Mouse (Mus musculus): ENCODE measurements around the gene Pde2a. TPM values are rescaled to one million over a fixed set of nuclear protein-coding genes. Genes with fewer than 3 reads are reported as not detected.

Gene Pde2a
- polyA plus RNA-seq, 1 experiment from 2014 or later = 6.9 TPM

DNA sequence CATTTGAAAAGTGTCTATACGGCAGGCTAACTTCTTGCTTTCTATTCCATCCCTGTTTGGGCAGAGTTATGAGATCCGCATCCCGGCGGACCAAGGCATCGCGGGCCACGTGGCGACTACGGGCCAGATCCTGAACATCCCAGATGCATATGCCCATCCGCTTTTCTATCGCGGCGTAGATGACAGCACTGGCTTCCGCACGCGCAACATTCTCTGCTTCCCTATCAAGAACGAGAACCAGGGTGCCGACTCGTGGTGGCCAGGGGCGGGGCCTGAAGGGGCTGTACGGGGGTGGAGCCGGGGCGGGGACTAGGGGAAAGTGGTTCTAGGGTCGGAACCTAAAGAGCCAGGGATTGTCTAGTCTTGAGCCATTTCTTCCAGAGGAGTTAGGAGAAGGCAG, 83.0 kb downstream of the Pde2a start:
- DNase-seq (ENCODE audit: low spot score) (peak; percentile 53), ATAC-seq (ENCODE audit: insufficient number of reproducible peaks, low FRiP score, low TSS enrichment, low read depth) (no peak; the same call in 1 of the 2 replicates)
- H3K36me3 ChIP-seq (ENCODE audit: control insufficient read depth, insufficient read depth, low read length) = no peaks in the 10 kb centered on the region
- no peak overlapping the region for H3K27ac ChIP-seq (replicated peaks; ENCODE audit: low read depth, low read length)
- H3K4me2 ChIP-seq (ENCODE audit: low read depth, severe bottlenecking) = peak overlapping the region; percentile 56
- 5% methylated on average over 24 of the region's 24 CpGs for WGBS
- no peak overlapping the region for H3K9ac ChIP-seq (ENCODE audit: low read length)
- H3K27me3 ChIP-seq (ENCODE audit: control insufficient read depth, insufficient read depth, low read length) = peaks cover 8% of the 10 kb centered on the region; the same call in 1 of the 2 replicates
- no peaks in the 10 kb centered on the region; the same call in 1 of the 2 replicates for H3K9me3 ChIP-seq (ENCODE audit: control insufficient read depth, low read length)
- peak overlapping the region; percentile 14; the same call in 1 of the 2 replicates for H3K4me3 ChIP-seq (ENCODE audit: low read depth, low read length)
- H3K4me1 ChIP-seq (ENCODE audit: control insufficient read depth, insufficient read depth, low read length) = no peaks in the 10 kb centered on the region

GRCm38 (mm10) chr7:101509212-101509611, 87.7 kb downstream of the Pde2a start:
- H3K4me2 ChIP-seq (ENCODE audit: low read depth, severe bottlenecking) = no peak overlapping the region

GRCm38 (mm10) chr7:101513655-101514054, 92.2 kb downstream of the Pde2a start:
- Histone ChIP-seq H3K9me3 (ENCODE audit: control insufficient read depth, low read length) (no peaks in the 10 kb centered on the region), H3K4me2 (ENCODE audit: low read depth, severe bottlenecking) (no peak overlapping the region), H3K27me3 (ENCODE audit: control insufficient read depth, insufficient read depth, low read length) (no peaks in the 10 kb centered on the region), H3K36me3 (ENCODE audit: control insufficient read depth, insufficient read depth, low read length) (no peaks in the 10 kb centered on the region), H3K4me1 (ENCODE audit: control insufficient read depth, insufficient read depth, low read length) (no peaks in the 10 kb centered on the region), H3K27ac (replicated peaks; ENCODE audit: low read depth, low read length) (no peak overlapping the region), H3K9ac (ENCODE audit: low read length) (no peak overlapping the region), H3K4me3 (ENCODE audit: low read depth, low read length) (no peak overlapping the region)
- ATAC-seq (ENCODE audit: insufficient number of reproducible peaks, low FRiP score, low TSS enrichment, low read depth) (no peak), DNase-seq (ENCODE audit: low spot score) (no peak)
- 82% methylated on average over 7 of the region's 7 CpGs for WGBS

More at GRCm38 (mm10) chr7:101509212-101509611, 87.7 kb downstream of the Pde2a start:
- DNase-seq (ENCODE audit: low spot score) (no peak), ATAC-seq (ENCODE audit: insufficient number of reproducible peaks, low FRiP score, low TSS enrichment, low read depth) (no peak)
- Histone ChIP-seq H3K27me3 (ENCODE audit: control insufficient read depth, insufficient read depth, low read length) (peaks cover 8% of the 10 kb centered on the region; the same call in 1 of the 2 replicates), H3K4me3 (ENCODE audit: low read depth, low read length) (no peak overlapping the region), H3K4me1 (ENCODE audit: control insufficient read depth, insufficient read depth, low read length) (no peaks in the 10 kb centered on the region), H3K27ac (replicated peaks; ENCODE audit: low read depth, low read length) (no peak overlapping the region), H3K36me3 (ENCODE audit: control insufficient read depth, insufficient read depth, low read length) (no peaks in the 10 kb centered on the region), H3K9ac (ENCODE audit: low read length) (no peak overlapping the region), H3K9me3 (ENCODE audit: control insufficient read depth, low read length) (no peaks in the 10 kb centered on the region)
- 63% methylated on average over 2 of the region's 2 CpGs for WGBS

- no peaks in the 10 kb centered on the region for H3K4me1 ChIP-seq (ENCODE audit: control insufficient read depth, insufficient read depth, low read length)
- H3K9ac ChIP-seq (ENCODE audit: low read length) = no peak overlapping the region
- no peaks in the 10 kb centered on the region for H3K9me3 ChIP-seq (ENCODE audit: control insufficient read depth, low read length)
- 85% methylated on average over 6 of the region's 6 CpGs for WGBS
- H3K36me3 ChIP-seq (ENCODE audit: control insufficient read depth, insufficient read depth, low read length) = no peaks in the 10 kb centered on the region
- no peak for DNase-seq (ENCODE audit: low spot score)
- no peak for ATAC-seq (ENCODE audit: insufficient number of reproducible peaks, low FRiP score, low TSS enrichment, low read depth)
- no peak overlapping the region for H3K4me2 ChIP-seq (ENCODE audit: low read depth, severe bottlenecking)
- no peak overlapping the region for H3K4me3 ChIP-seq (ENCODE audit: low read depth, low read length)
- no peaks in the 10 kb centered on the region for H3K27me3 ChIP-seq (ENCODE audit: control insufficient read depth, insufficient read depth, low read length)
- H3K27ac ChIP-seq (replicated peaks; ENCODE audit: low read depth, low read length) = no peak overlapping the region
Observed at GRCm38 (mm10) chr7:101514768-101515167, 93.3 kb downstream of the Pde2a start.

DNA sequence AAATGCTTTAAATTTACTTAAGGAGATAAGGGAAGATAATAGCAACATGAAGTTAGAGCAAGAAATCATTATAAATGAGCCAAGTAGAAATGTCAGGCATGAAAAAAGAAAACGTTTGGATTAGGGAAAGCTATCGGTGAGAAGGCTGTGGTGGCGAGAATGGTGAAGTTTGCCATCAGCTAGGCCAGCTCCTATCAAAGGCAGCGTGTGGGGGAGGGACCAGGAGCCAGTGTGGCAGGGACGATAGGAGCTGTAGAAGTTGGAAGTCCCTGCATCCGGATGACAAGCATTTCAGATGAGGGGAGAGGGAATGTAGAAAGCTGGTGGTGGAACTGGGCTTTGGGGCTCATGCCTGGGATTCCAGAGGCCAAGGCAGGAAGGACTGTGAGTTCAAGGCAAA, 93.8 kb downstream of the Pde2a start:
- DNase-seq (ENCODE audit: low spot score) (no peak), ATAC-seq (ENCODE audit: insufficient number of reproducible peaks, low FRiP score, low TSS enrichment, low read depth) (no peak)
- WGBS = 62% methylated on average over 6 of the region's 6 CpGs
- Histone ChIP-seq H3K36me3 (ENCODE audit: control insufficient read depth, insufficient read depth, low read length) (no peaks in the 10 kb centered on the region), H3K27ac (replicated peaks; ENCODE audit: low read depth, low read length) (no peak overlapping the region), H3K9me3 (ENCODE audit: control insufficient read depth, low read length) (no peaks in the 10 kb centered on the region), H3K4me3 (ENCODE audit: low read depth, low read length) (no peak overlapping the region), H3K4me2 (ENCODE audit: low read depth, severe bottlenecking) (no peak overlapping the region), H3K9ac (ENCODE audit: low read length) (no peak overlapping the region), H3K27me3 (ENCODE audit: control insufficient read depth, insufficient read depth, low read length) (no peaks in the 10 kb centered on the region), H3K4me1 (ENCODE audit: control insufficient read depth, insufficient read depth, low read length) (no peaks in the 10 kb centered on the region)

- no peaks in the 10 kb centered on the region for H3K36me3 ChIP-seq (ENCODE audit: control insufficient read depth, insufficient read depth, low read length)
- no peak for DNase-seq (ENCODE audit: low spot score)
- H3K4me2 ChIP-seq (ENCODE audit: low read depth, severe bottlenecking) = no peak overlapping the region
- no peak overlapping the region for H3K27ac ChIP-seq (replicated peaks; ENCODE audit: low read depth, low read length)
- no peak overlapping the region for H3K9ac ChIP-seq (ENCODE audit: low read length)
- H3K27me3 ChIP-seq (ENCODE audit: control insufficient read depth, insufficient read depth, low read length) = no peaks in the 10 kb centered on the region
- H3K9me3 ChIP-seq (ENCODE audit: control insufficient read depth, low read length) = no peaks in the 10 kb centered on the region
- 65% methylated on average over 6 of the region's 6 CpGs for WGBS
- no peak overlapping the region for H3K4me3 ChIP-seq (ENCODE audit: low read depth, low read length)
- no peak for ATAC-seq (ENCODE audit: insufficient number of reproducible peaks, low FRiP score, low TSS enrichment, low read depth)
- no peaks in the 10 kb centered on the region for H3K4me1 ChIP-seq (ENCODE audit: control insufficient read depth, insufficient read depth, low read length)
Observed at GRCm38 (mm10) chr7:101516460-101516859, 95.0 kb downstream of the Pde2a start.

DNA sequence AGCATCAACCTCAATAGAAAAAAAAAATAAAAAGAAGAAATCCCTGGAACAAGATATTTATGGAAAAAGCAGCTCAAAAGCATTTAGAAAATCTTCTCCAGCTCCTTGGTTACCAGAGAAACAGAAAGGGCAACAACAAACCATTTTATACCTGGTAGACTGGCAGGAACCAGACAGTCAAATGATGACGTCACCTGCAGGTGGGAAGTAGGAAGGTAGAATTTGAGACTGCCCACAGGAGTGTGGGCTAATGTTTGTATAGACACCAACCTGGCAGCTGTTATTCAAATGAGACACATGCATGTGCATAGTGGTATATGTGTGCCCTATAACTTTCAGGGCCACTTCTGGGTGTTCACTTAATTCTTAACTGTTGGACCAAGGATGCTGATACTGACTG, 100.2 kb downstream of the Pde2a start:
- 78% methylated on average over 1 of the region's 1 CpGs for WGBS
- H3K27ac ChIP-seq (replicated peaks; ENCODE audit: low read depth, low read length) = no peak overlapping the region
- H3K9ac ChIP-seq (ENCODE audit: low read length) = no peak overlapping the region
- no peaks in the 10 kb centered on the region for H3K9me3 ChIP-seq (ENCODE audit: control insufficient read depth, low read length)
- H3K27me3 ChIP-seq (ENCODE audit: control insufficient read depth, insufficient read depth, low read length) = no peaks in the 10 kb centered on the region
- ATAC-seq (ENCODE audit: insufficient number of reproducible peaks, low FRiP score, low TSS enrichment, low read depth) (no peak), DNase-seq (ENCODE audit: low spot score) (no peak)
- no peak overlapping the region for H3K4me3 ChIP-seq (ENCODE audit: low read depth, low read length)
- no peak overlapping the region for H3K4me2 ChIP-seq (ENCODE audit: low read depth, severe bottlenecking)
- no peaks in the 10 kb centered on the region for H3K4me1 ChIP-seq (ENCODE audit: control insufficient read depth, insufficient read depth, low read length)
- H3K36me3 ChIP-seq (ENCODE audit: control insufficient read depth, insufficient read depth, low read length) = no peaks in the 10 kb centered on the region

- H3K27me3 ChIP-seq (ENCODE audit: control insufficient read depth, insufficient read depth, low read length) = no peaks in the 10 kb centered on the region
- H3K9ac ChIP-seq (ENCODE audit: low read length) = no peak overlapping the region
- no peak overlapping the region for H3K4me3 ChIP-seq (ENCODE audit: low read depth, low read length)
- DNase-seq (ENCODE audit: low spot score) (no peak), ATAC-seq (ENCODE audit: insufficient number of reproducible peaks, low FRiP score, low TSS enrichment, low read depth) (no peak)
- no peaks in the 10 kb centered on the region for H3K4me1 ChIP-seq (ENCODE audit: control insufficient read depth, insufficient read depth, low read length)
- H3K9me3 ChIP-seq (ENCODE audit: control insufficient read depth, low read length) = no peaks in the 10 kb centered on the region
- H3K36me3 ChIP-seq (ENCODE audit: control insufficient read depth, insufficient read depth, low read length) = no peaks in the 10 kb centered on the region
- WGBS = 85% methylated on average over 2 of the region's 2 CpGs
- H3K4me2 ChIP-seq (ENCODE audit: low read depth, severe bottlenecking) = no peak overlapping the region
- H3K27ac ChIP-seq (replicated peaks; ENCODE audit: low read depth, low read length) = no peak overlapping the region
Observed at GRCm38 (mm10) chr7:101523205-101523604, 101.7 kb downstream of the Pde2a start.

DNA sequence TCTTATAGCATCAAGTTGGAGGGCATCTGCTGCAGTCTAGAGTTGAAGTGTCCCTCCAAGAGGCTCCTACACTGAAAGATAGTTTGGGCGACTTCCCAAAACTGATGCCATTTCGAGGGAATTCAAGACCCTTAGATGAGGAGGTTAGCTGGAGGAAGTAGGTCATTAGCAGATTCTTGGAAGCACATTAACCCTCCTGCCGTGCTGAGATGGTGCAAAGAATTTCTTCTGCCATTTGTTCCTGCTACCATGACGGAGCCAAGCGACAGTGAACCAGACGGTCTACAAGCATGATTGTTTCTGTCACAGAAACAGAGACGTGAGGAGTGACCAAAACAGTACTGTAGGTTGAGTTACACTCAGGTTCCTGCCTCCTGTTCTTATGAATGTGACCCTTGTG, 105.0 kb downstream of the Pde2a start:
- H3K27ac ChIP-seq (replicated peaks; ENCODE audit: low read depth, low read length) = no peak overlapping the region
- 61% methylated on average over 7 of the region's 7 CpGs for WGBS
- H3K4me1 ChIP-seq (ENCODE audit: control insufficient read depth, insufficient read depth, low read length) = no peaks in the 10 kb centered on the region
- no peak overlapping the region for H3K4me3 ChIP-seq (ENCODE audit: low read depth, low read length)
- H3K36me3 ChIP-seq (ENCODE audit: control insufficient read depth, insufficient read depth, low read length) = no peaks in the 10 kb centered on the region
- H3K4me2 ChIP-seq (ENCODE audit: low read depth, severe bottlenecking) = no peak overlapping the region
- DNase-seq (ENCODE audit: low spot score) (no peak), ATAC-seq (ENCODE audit: insufficient number of reproducible peaks, low FRiP score, low TSS enrichment, low read depth) (no peak)
- no peaks in the 10 kb centered on the region for H3K27me3 ChIP-seq (ENCODE audit: control insufficient read depth, insufficient read depth, low read length)
- H3K9me3 ChIP-seq (ENCODE audit: control insufficient read depth, low read length) = no peaks in the 10 kb centered on the region
- H3K9ac ChIP-seq (ENCODE audit: low read length) = no peak overlapping the region

All from limb, embryonic 11.5 days (tissue).